Mouse (Mus musculus) limb, embryonic 10.5 days (tissue): ENCODE data around the gene Cyp4a10. TPM values are rescaled to one million over a fixed set of nuclear protein-coding genes. Genes with fewer than 3 reads are reported as not detected.
"Not testable (repeated sequence)": the region's sequence is repeated elsewhere in the genome, so short reads cannot be mapped to it uniquely, and the experiment has no call there.

Source experiments
- DNase-seq: peaks from one replicate; pipeline ENCODE4 v3.0.0-alpha.2; 2017; ENCODE audit warnings: low spot score
- H3K27ac ChIP-seq: fragments of 300-500 bp; sonication (generic); 2 replicates; pipeline ENCODE4 v1.5.1; 2016; ENCODE audit warnings: mild to moderate bottlenecking
- H3K27me3 ChIP-seq: fragments of 300-500 bp; sonication (generic); 2 replicates; pipeline ENCODE4 v1.6.1; 2016; ENCODE audit warnings: low read depth, mild to moderate bottlenecking; ENCODE audit not compliant: poor library complexity, severe bottlenecking
- H3K36me3 ChIP-seq: fragments of 300-500 bp; sonication (generic); 2 replicates; pipeline ENCODE4 v1.6.1; 2016; ENCODE audit warnings: mild to moderate bottlenecking, moderate library complexity
- H3K4me1 ChIP-seq: fragments of 300-500 bp; sonication (generic); 2 replicates; pipeline ENCODE4 v1.6.1; 2016
- H3K4me3 ChIP-seq: fragments of 300-500 bp; sonication (generic); 2 replicates; pipeline ENCODE4 v1.5.1; 2016; ENCODE audit warnings: mild to moderate bottlenecking, moderate library complexity
- H3K9me3 ChIP-seq: fragments of 300-500 bp; sonication (generic); replicated peaks from 2 replicates; pipeline ENCODE4 v1.6.1; 2016; ENCODE audit warnings: mild to moderate bottlenecking
- WGBS: fragments of 180-500 bp; shearing (Covaris S2); methylation state at CpG from one replicate; pipeline ENCODE4 v1.1.7; 2016; 5-methylcytosine and 5-hydroxymethylcytosine counted together
- polyA plus RNA-seq: library from polyadenylated mRNA; unstranded; fragments of >200 nt; fragmentation: Nextera tagmentation; extraction: Ambion mirVana; gene quantifications from 2 replicates; pipeline ENCODE4 v1.2.1, GENCODE M21; 2016

Gene Cyp4a10
- polyA plus RNA-seq, 1 experiment from 2014 or later = not detected

- Histone ChIP-seq H3K27me3 (no peaks in the 10 kb centered on the region), H3K4me1 (no peaks in the 10 kb centered on the region), H3K27ac (no peak overlapping the region), H3K9me3 (no peaks in the 10 kb centered on the region), H3K4me3 (no peak overlapping the region), H3K36me3 (no peaks in the 10 kb centered on the region)
- no peak for DNase-seq
- 76% methylated on average over 4 of the region's 4 CpGs for WGBS
Measured at GRCm38 (mm10) chr4:115557861-115558561, 39.9 kb downstream of the Cyp4a10 start.

GRCm38 (mm10) chr4:115561236-115561635 lies 43.2 kb downstream of the Cyp4a10 start:
- DNase-seq, H3K27me3 ChIP-seq, H3K27ac ChIP-seq, H3K4me1 ChIP-seq, H3K36me3 ChIP-seq, H3K4me3 ChIP-seq, H3K9me3 ChIP-seq: not testable (repeated sequence)
- WGBS = 72% methylated on average over 5 of the region's 5 CpGs

DNA sequence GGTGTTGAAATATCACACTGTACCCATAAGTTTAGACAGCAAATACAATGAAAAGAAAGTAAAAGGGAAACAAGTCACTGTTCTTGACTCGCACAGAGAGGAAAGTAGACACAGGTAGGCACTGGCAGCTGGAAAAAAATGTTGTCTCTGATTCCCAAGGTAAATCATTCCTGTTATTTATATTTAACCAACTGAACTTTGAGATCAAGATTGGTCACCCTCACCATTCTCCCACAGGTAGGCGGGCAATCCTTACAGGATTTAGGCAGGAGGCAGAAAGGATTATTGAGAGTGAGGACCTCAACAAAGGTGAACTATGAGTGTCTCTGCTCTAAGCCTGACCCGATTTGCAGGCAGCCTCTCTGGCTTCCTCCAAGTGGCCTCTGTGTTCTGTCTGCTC lies 45.3 kb downstream of the Cyp4a10 start, which contains the start of gene Cyp4a31:
Cyp4a31 (plus strand) TSS at position 249 of the 400 bp plus-strand sequence.
- Histone ChIP-seq H3K27ac (no peak within 1 kb of the TSS), H3K27me3 (no peaks in the 10 kb centered on the region), H3K4me1 (no peaks in the 10 kb centered on the region), H3K4me3 (no peak within 1 kb of the TSS), H3K9me3 (no peaks in the 10 kb centered on the region), H3K36me3 (no peaks in the 10 kb centered on the region)
- WGBS = 91% methylated on average over 3 of the region's 3 CpGs
- no peak for DNase-seq

DNA sequence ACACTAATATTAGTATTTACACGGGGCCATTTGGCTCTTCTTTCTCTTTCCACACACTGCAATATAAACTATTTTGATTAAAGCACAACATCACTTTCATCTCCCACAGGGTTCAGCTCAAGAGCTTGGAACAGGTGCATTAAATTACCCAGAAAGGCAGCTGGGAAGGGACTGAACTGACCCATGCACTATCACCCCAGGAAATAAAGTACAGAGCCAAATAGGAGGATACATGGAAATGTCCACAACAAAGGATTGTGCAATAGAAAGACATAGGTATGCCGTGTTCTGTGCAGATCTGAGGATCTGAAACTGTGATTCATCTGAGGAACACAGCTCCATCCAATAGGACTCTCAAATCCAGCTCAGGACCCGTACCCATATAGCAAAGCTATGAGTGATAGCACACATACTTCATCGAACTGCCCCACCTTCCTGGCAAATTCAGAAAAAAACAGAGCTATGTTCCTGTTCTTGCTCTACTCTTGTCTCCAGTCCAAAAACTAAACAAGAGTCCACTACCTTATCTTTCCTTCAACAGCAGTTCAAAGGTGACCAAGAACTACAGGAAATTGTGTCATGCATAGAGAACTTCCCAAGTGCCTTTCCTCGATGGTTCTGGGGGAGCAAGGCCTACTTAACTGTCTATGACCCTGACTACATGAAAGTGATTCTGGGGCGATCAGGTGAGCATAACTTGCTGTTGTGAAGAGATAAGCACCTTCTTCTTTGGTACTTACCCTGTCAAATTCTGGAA lies 46.6 kb downstream of the Cyp4a10 start:
- DNase-seq, H3K27me3 ChIP-seq, H3K9me3 ChIP-seq, H3K4me1 ChIP-seq, H3K27ac ChIP-seq, H3K36me3 ChIP-seq, H3K4me3 ChIP-seq: not testable (repeated sequence)
- WGBS = 83% methylated on average over 6 of the region's 6 CpGs

DNA sequence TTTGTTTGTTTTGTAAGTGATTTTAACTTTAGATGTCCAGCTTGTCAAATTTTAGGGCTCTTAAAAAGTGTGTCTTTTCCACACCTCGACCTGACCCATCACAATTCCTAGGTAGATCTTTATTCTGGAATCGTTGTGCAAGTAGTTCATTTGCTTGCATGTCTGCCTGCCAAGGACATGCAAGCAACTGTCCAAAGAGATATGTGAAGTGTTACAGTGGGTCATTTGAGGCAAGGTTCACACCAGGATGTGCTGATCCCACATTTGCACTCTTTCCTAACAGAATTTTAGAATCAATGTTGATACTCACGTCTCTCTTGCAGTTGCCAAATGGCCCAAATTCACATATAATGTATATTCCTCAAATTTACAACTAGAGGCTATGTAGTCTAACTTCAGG lies 57.2 kb downstream of the Cyp4a10 start:
- Histone ChIP-seq H3K4me1 (no peaks in the 10 kb centered on the region), H3K36me3 (no peaks in the 10 kb centered on the region), H3K4me3 (no peak overlapping the region), H3K27ac (no peak overlapping the region), H3K27me3 (no peaks in the 10 kb centered on the region), H3K9me3 (no peaks in the 10 kb centered on the region)
- 82% methylated on average over 3 of the region's 3 CpGs for WGBS
- DNase-seq = no peak

- Histone ChIP-seq H3K4me1 (no peaks in the 10 kb centered on the region), H3K27me3 (no peaks in the 10 kb centered on the region), H3K36me3 (no peaks in the 10 kb centered on the region), H3K4me3 (no peak overlapping the region), H3K27ac (no peak overlapping the region), H3K9me3 (no peaks in the 10 kb centered on the region)
- WGBS = 84% methylated on average over 2 of the region's 2 CpGs
- no peak for DNase-seq
Measured at GRCm38 (mm10) chr4:115575776-115576175, 57.7 kb downstream of the Cyp4a10 start.

DNA sequence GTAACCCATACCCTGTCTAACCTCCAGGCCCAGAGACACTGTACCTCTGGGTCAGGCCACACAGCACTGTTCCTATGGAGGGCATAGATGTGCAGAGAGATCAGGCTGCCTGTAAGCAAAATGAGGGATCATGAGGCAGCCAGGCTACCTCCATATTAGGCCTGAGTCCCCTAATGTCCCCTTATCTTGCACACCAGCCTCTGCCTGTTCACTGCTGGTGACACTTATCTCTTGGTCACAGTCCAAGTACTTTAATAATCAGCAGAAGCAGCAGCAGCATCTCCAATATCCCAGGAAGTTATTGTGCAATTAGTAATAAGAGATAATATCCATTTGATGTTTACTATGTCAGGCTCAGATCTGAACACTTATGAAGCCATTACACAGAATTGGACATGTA lies 65.0 kb downstream of the Cyp4a10 start:
- H3K4me1 ChIP-seq = no peaks in the 10 kb centered on the region
- no peak overlapping the region for H3K4me3 ChIP-seq
- DNase-seq = no peak
- H3K27ac ChIP-seq = no peak overlapping the region
- H3K36me3 ChIP-seq = no peaks in the 10 kb centered on the region
- H3K27me3 ChIP-seq = no peaks in the 10 kb centered on the region
- no peaks in the 10 kb centered on the region for H3K9me3 ChIP-seq

Other genes starting within 250 kb of the Cyp4a10 start
- gene Cyp4a12a, start 219.2 kb upstream of the Cyp4a10 start, polyA plus RNA-seq = not detected in 2 replicates
- gene Cyp4a12b, start 106.6 kb upstream of the Cyp4a10 start, polyA plus RNA-seq = not detected in 2 replicates
- not detected in 2 replicates for gene Cyp4a30b, start 65.7 kb upstream of the Cyp4a10 start, polyA plus RNA-seq
- not detected in 2 replicates for gene Cyp4a14, start 22.1 kb upstream of the Cyp4a10 start, polyA plus RNA-seq
- gene Cyp4a31, start 45.4 kb downstream of the Cyp4a10 start, polyA plus RNA-seq = not detected in 2 replicates
- not detected in 2 replicates for gene Cyp4a32, start 82.7 kb downstream of the Cyp4a10 start, polyA plus RNA-seq
- not detected in 2 replicates for gene Cyp4b1, start 129.5 kb downstream of the Cyp4a10 start, polyA plus RNA-seq
- 30.8 and 34.0 TPM in 2 replicates for gene Efcab14, start 219.5 kb downstream of the Cyp4a10 start, polyA plus RNA-seq